Mouse (Mus musculus): ENCODE measurements around the gene A2ml1.

The A2ml1 gene

DNA sequence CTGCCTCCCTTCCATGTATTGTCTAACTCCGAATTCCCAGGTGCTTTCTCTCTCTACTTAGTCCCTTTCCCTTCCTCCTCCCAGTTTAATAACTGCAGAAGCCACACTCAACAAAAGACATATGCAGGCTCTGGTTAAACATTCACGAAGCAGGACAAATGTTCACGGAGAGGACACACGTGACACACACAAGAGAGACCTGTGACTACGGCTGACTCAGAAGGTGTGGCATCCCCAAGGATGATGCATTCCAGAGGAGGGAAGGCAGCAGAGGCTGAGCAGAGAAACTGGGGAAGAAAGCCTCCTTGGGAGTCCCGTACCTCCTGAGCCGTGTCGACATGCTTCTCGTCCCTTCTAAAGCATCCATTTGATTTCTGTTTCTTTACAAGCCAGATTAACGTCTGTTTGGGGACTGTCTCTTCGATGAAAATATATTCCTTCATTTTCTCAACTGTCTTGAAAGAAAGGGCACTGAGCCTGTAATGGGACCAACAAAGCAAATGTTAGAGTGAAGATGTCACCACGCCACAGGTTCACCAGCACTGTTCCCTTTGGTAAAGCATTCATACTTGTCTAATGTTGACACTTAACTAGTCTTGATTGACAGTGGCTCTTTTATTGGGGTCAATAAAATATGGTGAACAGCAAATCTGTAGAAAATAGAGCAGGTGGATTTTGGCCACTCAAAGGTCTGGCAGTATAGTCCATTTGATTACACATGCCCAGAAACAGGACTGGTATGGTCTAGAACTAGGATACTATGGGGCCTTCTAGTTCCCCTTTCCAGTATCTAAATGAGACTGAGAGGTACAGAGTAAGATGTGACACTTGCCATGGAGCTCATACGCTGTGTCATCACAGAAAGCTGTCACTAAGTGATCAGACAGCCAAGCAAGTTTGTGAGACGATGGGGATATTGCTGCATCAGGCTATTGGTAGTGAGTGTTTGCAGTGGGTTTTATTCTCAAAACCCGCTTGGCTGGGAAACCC lies 31.6 kb downstream of the A2ml1 start:
- peak; percentile 72 for DNase-seq (ENCODE audit: low spot score)

DNA sequence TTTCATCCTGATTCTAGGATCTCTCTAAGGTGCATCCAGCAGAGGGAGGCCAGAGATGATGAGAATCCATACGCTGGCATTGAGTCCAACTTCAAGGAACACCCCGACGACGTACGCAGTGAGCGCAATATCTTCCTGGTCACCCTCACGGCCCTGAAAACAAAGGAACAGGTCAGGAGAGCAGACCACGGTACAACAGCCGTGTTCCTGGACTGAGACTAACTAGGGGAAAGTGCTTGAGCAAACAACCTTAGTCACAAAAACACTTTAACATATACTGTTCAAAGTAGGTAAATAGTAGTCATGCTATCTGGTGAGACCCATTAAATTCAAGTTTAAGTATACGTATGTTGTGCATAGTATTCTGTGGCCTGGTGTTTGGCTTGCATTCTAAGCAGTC lies 32.9 kb downstream of the A2ml1 start:
- no peak for DNase-seq (ENCODE audit: low spot score)

DNA sequence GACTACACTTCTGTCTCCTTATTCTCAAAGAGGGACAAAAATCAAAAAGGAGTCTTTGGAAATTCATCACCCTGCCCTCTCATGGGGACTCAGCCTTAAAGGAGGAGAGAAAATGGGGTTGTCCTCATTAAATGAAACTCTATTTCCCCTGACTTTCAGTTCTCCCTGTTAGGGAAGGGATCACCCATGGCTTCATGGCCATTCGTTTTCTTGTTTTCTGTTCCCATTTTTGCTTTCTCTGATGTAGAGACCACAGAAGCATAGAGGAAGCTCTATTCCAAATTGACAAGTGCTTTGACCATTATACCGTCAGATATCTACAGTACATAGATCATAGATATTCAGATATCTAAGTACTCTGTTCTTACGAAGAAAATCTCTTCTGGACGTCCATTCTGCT lies 36.0 kb downstream of the A2ml1 start:
- DNase-seq (ENCODE audit: low spot score): no peak

DNA sequence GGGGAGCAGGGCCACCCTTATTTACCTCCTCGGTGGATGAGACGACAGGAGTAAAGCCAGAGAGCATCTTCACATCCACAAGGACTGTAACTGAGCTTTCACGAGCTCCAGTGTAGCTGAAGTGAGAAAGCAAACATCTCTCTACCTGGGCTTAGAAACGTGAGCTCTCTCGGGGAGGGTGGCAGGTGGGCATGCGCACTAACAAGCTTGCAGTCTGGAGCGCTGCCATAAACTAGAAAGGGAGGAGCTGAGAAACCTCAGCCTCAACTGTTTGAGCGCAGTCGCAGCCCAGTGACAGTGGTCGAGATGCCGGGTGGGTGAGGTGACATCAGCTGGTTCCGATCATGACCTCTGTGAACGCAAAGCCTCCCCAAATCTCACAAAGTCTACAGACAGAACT lies 38.2 kb downstream of the A2ml1 start:
- DNase-seq (ENCODE audit: low spot score): no peak

DNA sequence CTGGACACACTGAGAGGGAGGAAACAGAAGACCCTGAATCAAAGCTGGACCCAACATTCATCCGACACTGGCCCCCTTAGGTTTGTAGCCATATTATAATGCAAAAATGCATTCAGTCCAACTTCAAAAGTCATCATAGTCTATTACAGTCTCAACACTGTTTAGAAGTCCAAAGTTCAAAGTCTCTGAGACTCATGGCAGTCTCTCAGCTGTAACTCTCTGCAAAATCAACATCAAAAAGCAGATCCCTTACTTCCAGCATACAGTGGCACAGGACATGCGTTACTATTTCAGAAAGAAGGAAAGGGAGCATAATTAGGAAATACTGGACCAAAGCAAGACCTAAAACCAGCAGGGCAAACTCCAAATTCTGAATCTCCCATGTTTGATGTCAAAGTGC lies 46.2 kb downstream of the A2ml1 start:
- no peak for DNase-seq (ENCODE audit: low spot score)

DNA sequence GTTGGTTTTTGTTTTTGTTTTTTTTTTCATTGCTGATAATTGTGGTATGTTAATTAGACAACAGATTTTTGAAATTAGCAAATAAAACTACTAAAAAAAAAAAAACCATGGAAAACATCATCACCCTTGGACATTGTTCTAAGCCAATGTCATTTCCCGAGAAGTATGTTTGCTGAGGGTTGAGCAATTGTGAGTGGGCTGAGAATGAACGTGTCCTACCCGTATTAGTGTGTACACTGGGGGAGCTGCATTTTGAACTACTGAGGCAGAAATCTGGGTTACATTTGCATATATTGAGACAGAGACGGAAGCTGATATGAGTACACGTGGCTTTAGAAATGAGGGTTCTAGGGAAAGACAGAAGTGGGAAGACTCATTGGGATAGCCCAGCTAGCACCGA lies 48.1 kb downstream of the A2ml1 start:
- no peak for DNase-seq (ENCODE audit: low spot score)

DNA sequence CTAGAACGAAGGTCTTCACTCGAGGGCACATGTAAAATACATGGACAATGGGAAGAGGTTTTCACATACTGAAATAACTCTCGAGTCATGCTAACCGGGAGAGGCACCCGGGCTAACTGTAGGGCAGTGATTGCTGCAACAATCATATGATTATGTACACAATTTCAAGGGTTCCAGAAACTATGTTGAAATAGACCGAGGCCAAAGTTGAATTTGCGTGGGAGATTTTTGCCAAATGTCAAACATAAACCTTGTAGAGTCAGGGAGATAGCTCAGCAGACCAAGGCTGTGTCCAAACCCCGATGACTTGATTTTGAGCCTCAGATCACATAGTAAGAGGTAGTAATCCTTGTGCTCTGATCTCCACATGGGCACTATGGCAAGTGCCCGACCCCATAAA lies 48.7 kb downstream of the A2ml1 start:
- no peak for DNase-seq (ENCODE audit: low spot score)

DNA sequence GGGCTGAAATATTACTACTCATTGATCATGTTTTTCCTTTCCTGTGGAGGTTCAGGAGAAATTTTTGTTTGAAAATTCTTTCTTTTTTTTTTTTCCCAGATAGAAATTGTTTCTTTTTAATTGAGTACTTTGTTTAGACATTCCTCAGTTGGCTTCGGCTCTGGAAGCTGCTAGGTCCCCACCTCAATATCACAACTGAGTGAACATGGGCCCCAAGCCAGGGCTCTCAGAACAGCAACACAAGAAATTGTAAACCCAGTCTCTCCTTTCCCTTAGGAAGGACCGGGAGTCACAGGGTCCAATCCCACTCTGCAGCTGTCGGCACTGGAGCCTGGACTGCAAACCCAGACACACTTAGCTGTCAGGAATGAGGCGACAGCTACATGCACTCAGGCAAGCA lies 52.9 kb downstream of the A2ml1 start:
- no peak for DNase-seq (ENCODE audit: low spot score)

DNA sequence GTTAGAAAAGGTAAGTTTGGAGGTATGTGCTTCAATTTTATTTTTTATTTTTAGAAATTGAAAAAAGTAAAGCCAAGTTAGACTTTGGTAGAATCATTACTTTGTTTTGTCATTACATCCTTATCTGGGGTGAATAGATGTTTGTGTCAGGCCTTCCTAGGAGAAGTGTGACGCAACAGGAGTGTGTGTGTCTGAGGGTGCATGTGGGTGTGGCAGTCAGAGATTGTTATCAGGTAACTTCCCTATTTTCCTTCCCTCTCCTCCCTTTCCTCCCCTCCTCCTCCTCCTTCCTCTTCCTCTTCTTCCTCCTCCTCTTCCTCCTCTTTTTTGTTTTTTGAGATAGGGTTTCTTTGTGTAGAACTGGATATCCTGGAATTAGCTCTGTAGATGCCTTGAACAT lies 54.3 kb downstream of the A2ml1 start:
- no peak for DNase-seq (ENCODE audit: low spot score)

DNA sequence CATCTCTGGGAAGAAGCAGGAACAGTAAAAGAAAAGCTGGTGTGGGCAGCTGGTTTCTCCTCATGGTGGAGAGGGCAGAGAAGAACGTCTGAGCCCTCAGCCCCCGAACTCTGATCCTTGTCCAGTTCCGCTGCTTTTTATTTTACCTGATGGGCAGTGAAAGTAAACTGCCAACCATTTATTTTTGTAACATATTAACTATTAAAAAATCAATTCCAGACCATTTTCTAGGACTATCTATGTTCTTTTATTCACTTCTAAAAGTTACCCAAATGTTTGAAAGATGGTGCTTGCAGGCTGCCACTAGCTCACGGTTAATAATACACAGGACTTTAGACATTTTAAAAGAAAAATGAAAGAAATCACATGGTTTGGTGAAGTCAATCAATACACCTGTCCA lies 54.8 kb downstream of the A2ml1 start, which contains the start of gene Pzp:
Pzp (minus strand) TSS at position 120 of the 400 bp plus-strand sequence.
- DNase-seq (ENCODE audit: low spot score): no peak

DNA sequence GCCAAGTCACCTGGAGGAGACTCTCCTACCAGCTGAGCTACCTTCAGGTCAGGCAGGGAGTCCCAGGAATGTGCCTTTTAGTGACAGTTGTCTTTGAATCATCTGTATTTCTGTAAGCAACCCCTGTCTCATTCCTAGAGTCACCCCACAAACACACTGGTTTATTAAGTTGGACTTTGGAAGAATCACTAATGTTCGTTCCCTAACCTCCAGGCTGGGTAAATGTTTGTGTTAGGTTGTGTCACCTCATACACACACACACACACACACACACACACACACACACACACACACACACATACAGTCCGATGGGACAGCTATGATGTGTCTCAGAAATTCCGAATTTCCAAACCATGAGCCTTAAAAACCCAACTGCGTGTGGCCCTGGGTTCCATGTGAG lies 55.6 kb downstream of the A2ml1 start:
- no peak for DNase-seq (ENCODE audit: low spot score)

DNA sequence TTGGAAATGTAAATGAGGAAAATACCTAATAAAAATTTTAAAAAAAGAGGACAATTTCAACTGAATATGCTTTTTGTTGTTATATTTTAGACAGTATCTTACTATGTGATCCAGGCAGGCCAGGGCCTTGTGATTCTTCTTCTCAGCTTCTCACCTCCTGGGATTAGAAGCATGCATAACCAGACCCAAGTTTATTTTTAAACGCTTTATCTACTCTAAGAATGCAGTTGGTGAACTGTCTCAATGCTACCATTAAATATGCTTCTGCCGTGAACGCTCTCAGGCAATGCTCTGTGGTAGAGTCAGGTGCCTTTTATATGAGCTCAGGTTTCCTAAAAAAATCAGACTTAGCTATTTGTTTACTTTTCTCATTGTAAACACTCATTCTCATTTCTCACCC lies 58.0 kb downstream of the A2ml1 start:
- no peak for DNase-seq (ENCODE audit: low spot score)

DNA sequence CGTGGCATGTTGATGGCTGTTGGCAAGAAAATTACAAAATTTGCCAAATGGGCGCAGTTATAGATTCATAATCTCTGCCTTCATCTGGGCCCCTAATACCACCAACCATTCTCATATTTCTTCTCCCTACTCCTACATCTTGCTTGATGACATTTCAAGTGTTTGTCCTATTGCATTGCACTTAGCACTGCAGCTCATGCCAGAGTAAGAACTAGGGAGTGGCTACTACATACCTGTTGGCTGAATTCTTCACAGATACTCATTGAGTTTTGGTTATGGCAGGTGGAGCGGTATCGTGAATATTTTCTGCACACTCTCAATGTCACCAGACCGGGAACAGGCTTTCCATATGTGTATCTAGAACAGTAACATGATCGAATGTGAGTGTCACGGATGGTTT lies 62.2 kb downstream of the A2ml1 start:
- DNase-seq (ENCODE audit: low spot score): no peak

DNA sequence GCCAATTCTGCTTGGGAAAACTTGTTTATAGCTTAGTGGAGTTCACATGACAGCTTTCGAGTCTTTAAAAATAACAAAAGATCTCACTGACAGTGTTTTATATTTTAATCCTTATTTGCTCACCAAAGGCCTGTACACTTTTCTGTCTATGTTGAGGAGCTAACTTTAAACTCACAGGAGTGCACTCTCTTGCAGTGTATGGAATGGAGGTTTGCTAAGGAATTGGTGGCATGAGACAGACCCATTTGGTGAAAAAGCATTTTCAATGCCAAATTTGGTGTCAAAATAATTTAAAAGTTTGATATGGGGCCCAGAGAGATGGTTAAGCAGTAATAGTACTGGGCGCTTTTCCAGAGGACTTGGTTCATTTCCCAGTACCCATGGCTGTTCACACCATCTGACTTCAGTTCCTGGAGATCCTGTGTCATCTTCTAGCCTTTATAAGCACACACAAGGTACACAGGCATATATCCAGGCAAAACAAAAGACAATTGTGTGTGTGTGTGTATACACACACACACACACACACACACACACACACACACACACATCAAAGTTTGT lies 75.7 kb downstream of the A2ml1 start:
- DNase-seq (ENCODE audit: low spot score): no peak

DNA sequence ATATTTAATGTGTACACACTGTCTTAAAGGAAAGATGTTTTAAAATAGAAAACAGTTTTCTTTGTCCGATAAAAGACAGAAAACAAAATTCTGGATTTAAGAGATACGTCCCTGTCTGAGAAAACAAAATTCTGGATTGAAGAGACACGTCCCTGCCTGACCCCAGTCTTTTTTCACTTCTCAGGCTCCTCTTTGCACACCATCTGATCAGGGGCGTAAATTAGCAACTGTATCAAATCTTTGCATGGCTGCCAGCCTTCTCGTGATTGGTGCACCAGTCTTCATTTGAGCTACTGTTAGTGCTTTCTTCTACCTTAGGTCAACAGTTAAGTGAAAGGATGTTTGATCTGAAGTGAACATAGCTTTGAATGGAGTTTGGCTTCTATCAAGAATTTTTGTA lies 76.7 kb downstream of the A2ml1 start:
- DNase-seq (ENCODE audit: low spot score): no peak

DNA sequence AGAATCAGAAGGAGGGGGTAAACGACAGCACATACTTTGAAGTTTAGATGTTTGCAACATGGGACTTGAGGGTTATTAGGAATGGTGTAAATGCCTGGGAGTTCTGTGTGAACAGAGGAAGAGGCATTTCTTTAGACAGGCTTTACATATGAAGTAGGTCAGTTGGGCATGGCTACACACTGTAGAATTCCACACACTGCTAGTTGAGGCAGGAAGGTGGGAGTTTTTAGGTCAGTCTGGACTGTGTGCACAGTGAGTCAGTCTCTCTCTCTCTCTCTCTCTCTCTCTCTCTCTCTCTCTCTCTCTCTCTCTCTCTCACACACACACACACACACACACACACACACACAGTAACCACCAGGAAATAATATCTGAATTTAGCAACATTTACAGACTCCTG lies 86.1 kb downstream of the A2ml1 start:
- no peak for DNase-seq (ENCODE audit: low spot score)

DNA sequence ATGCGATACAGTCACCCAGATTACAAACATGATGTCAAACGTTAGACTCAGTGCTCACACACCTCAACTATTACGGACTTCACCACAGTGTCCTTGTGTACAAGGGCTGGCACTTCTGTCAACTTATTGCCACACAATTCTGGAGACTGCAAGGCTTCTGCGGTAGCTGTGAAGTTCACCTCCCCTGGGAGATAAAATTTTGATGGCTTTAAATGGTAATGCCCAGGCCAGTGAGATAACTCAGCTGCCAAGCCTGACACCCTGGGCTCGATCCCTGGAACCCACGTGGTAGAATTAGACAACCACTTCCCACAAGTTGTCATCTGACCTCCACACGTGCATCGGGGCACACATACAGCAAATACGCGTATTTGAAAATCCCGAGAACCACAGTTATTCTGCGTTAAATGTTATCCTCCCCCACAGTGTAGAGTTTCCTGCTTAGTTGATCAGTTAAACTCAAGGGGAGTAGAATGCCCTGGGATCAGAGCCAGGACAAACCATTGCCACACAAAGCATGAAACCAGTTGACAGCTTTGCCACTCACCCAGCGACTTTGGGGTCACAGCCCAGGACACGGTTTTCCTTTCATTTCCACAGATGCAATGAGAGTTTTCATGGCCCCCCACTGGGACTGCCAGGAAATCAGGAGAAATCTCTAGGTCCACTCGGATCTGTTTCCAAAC lies 86.6 kb downstream of the A2ml1 start:
- DNase-seq (ENCODE audit: low spot score): no peak

DNA sequence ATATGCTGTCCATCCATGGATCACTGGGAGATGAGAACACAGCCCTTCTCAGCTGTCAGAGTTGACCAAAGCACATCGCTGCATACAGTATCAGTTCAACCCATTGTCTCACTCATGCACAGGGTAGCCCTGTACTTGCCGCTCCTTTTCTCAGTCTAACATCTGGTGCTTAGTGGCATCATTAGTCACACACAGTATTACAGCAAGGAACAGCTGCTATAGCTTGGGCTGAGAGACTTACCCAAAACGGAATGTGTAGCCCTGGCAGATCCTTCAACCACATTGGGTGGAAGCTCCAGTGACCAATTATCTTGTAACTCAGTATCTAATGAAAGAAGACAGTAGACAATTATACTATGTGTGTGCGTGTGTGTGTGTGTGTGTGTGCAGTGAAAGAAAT lies 89.5 kb downstream of the A2ml1 start:
- no peak for DNase-seq (ENCODE audit: low spot score)

DNA sequence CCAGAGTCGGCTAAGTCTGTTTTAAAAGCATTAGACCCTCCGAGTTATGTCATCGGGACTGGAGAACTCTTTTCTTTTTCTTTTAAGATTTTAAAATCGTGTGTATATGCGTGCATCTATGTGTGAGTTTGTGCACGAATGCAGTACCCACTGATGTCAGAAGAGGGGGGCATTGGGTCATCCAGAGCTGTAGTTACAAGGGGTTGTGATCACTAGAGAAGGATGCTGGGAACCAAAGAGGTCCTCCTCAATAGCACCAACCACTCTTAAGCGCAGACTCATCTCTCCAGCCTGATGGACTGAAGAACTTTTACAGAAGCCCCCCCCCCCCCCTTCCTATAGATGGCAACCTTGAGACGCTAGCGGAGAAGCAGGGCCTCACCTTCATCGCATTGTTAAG lies 91.3 kb downstream of the A2ml1 start:
- DNase-seq (ENCODE audit: low spot score): no peak
